Mouse (Mus musculus): ENCODE results near the gene G430095P16Rik. TPM values are rescaled to one million over a fixed set of nuclear protein-coding genes. Genes with fewer than 3 reads are reported as not detected.
A peak's percentile ranks its signal among the peaks of the same experiment; 100 is the strongest.

The G430095P16Rik gene
- total and polyA plus RNA-seq, 2 experiments from 2014 or later = 1.1 TPM; not detected in 1

- Histone ChIP-seq H3K27ac (peak overlapping the region; percentile 90), H3K9me3 (ENCODE audit: low read length) (no peaks in the 10 kb centered on the region), H3K27me3 (ENCODE audit: insufficient read depth, low read length) (no peaks in the 10 kb centered on the region), H3K4me3 (ENCODE audit: low read length) (peak overlapping the region; percentile 41), H3K36me3 (ENCODE audit: insufficient read depth, low read length) (no peaks in the 10 kb centered on the region), H3K4me1 (ENCODE audit: insufficient read depth, low read length) (peaks cover 7% of the 10 kb centered on the region), H3K9ac (replicated peaks; ENCODE audit: low read length) (peak overlapping the region; percentile 57), H3K4me2 (ENCODE audit: low read depth, low read length) (peak overlapping the region; percentile 50)
- ATAC-seq (no peak), DNase-seq (ENCODE audit: low spot score) (no peak)
- 9% methylated on average over 3 of the region's 3 CpGs for WGBS
- no peak for TF ChIP-seq CTCF (IDR thresholded peaks at IDR 0.05; ENCODE audit: low read depth)
Observed at GRCm38 (mm10) chr8:84772628-84773027, 49.8 kb downstream of the G430095P16Rik start.

- Histone ChIP-seq H3K36me3 (ENCODE audit: insufficient read depth, low read length) (no peaks in the 10 kb centered on the region), H3K27me3 (ENCODE audit: insufficient read depth, low read length) (no peaks in the 10 kb centered on the region; the same call in 1 of the 2 replicates), H3K4me2 (ENCODE audit: low read depth, low read length) (peak overlapping the region; percentile 50), H3K27ac (peak overlapping the region; percentile 90), H3K9ac (replicated peaks; ENCODE audit: low read length) (peak overlapping the region; percentile 57), H3K4me1 (ENCODE audit: insufficient read depth, low read length) (peaks cover 13% of the 10 kb centered on the region), H3K9me3 (ENCODE audit: low read length) (no peaks in the 10 kb centered on the region), H3K4me3 (ENCODE audit: low read length) (peak overlapping the region; percentile 41)
- no peak for TF ChIP-seq CTCF (IDR thresholded peaks at IDR 0.05; ENCODE audit: low read depth)
- DNase-seq (ENCODE audit: low spot score) (peak; percentile 47), ATAC-seq (no peak)
- WGBS = 3% methylated on average over 9 of the region's 9 CpGs
Observed at GRCm38 (mm10) chr8:84773304-84773703, 50.5 kb downstream of the G430095P16Rik start.

GRCm38 (mm10) chr8:84773833-84774232 is 51.0 kb downstream of the G430095P16Rik start:
- peaks cover 18% of the 10 kb centered on the region for H3K4me1 ChIP-seq (ENCODE audit: insufficient read depth, low read length)
- H3K27me3 ChIP-seq (ENCODE audit: insufficient read depth, low read length) = peaks cover 3% of the 10 kb centered on the region; the same call in 1 of the 2 replicates
- no peaks in the 10 kb centered on the region for H3K9me3 ChIP-seq (ENCODE audit: low read length)
- under 1% methylated on average over 18 of the region's 19 CpGs for WGBS
- peak overlapping the region; percentile 50 for H3K4me2 ChIP-seq (ENCODE audit: low read depth, low read length)
- peak overlapping the region; percentile 41 for H3K4me3 ChIP-seq (ENCODE audit: low read length)
- DNase-seq (ENCODE audit: low spot score) (peak; percentile 92), ATAC-seq (peak; percentile 94)
- no peak for TF ChIP-seq CTCF (IDR thresholded peaks at IDR 0.05; ENCODE audit: low read depth)
- peak overlapping the region; percentile 57 for H3K9ac ChIP-seq (replicated peaks; ENCODE audit: low read length)
- H3K36me3 ChIP-seq (ENCODE audit: insufficient read depth, low read length) = no peaks in the 10 kb centered on the region
- H3K27ac ChIP-seq = peak overlapping the region; percentile 90

GRCm38 (mm10) chr8:84774473-84774911 is 51.7 kb downstream of the G430095P16Rik start:
- Histone ChIP-seq H3K27ac (peak overlapping the region; percentile 90), H3K9ac (replicated peaks; ENCODE audit: low read length) (0 out of 2 replicates have a peak overlapping the region, but pooled peaks have one; percentile 19), H3K4me2 (ENCODE audit: low read depth, low read length) (peak overlapping the region; percentile 50), H3K4me3 (ENCODE audit: low read length) (no peak overlapping the region), H3K9me3 (ENCODE audit: low read length) (no peaks in the 10 kb centered on the region), H3K27me3 (ENCODE audit: insufficient read depth, low read length) (peaks cover 5% of the 10 kb centered on the region; the same call in 1 of the 2 replicates), H3K36me3 (ENCODE audit: insufficient read depth, low read length) (no peaks in the 10 kb centered on the region), H3K4me1 (ENCODE audit: insufficient read depth, low read length) (peaks cover 24% of the 10 kb centered on the region)
- peak; percentile 87 for DNase-seq (ENCODE audit: low spot score)
- WGBS = 2% methylated on average over 10 of the region's 10 CpGs
- no peak for TF ChIP-seq CTCF (IDR thresholded peaks at IDR 0.05; ENCODE audit: low read depth)
- peak; percentile 77 for ATAC-seq

- peak overlapping the region; percentile 50 for H3K4me2 ChIP-seq (ENCODE audit: low read depth, low read length)
- ATAC-seq = peak; percentile 15; the same call in 1 of the 2 replicates
- no peaks in the 10 kb centered on the region for H3K36me3 ChIP-seq (ENCODE audit: insufficient read depth, low read length)
- H3K27me3 ChIP-seq (ENCODE audit: insufficient read depth, low read length) = peaks cover 5% of the 10 kb centered on the region; the same call in 1 of the 2 replicates
- H3K4me3 ChIP-seq (ENCODE audit: low read length) = peak overlapping the region; percentile 4; the same call in 1 of the 2 replicates
- peak; percentile 29 for DNase-seq (ENCODE audit: low spot score)
- H3K9me3 ChIP-seq (ENCODE audit: low read length) = no peaks in the 10 kb centered on the region
- peaks cover 24% of the 10 kb centered on the region for H3K4me1 ChIP-seq (ENCODE audit: insufficient read depth, low read length)
- WGBS = 4% methylated on average over 13 of the region's 13 CpGs
- peak overlapping the region; percentile 90 for H3K27ac ChIP-seq
- peak overlapping the region; percentile 40 for H3K9ac ChIP-seq (replicated peaks; ENCODE audit: low read length)
- TF ChIP-seq CTCF (IDR thresholded peaks at IDR 0.05; ENCODE audit: low read depth) = no peak
Observed at GRCm38 (mm10) chr8:84775105-84775591, 52.3 kb downstream of the G430095P16Rik start.

GRCm38 (mm10) chr8:84775621-84776113 is 52.9 kb downstream of the G430095P16Rik start:
- Histone ChIP-seq H3K36me3 (ENCODE audit: insufficient read depth, low read length) (no peaks in the 10 kb centered on the region), H3K9ac (replicated peaks; ENCODE audit: low read length) (peak overlapping the region; percentile 40; the same call in 1 of the 2 replicates), H3K27me3 (ENCODE audit: insufficient read depth, low read length) (peaks cover 5% of the 10 kb centered on the region; the same call in 1 of the 2 replicates), H3K9me3 (ENCODE audit: low read length) (no peaks in the 10 kb centered on the region), H3K4me2 (ENCODE audit: low read depth, low read length) (peak overlapping the region; percentile 50), H3K4me1 (ENCODE audit: insufficient read depth, low read length) (peaks cover 24% of the 10 kb centered on the region), H3K4me3 (ENCODE audit: low read length) (0 out of 2 replicates have a peak overlapping the region, but pooled peaks have one; percentile 4), H3K27ac (peak overlapping the region; percentile 90)
- no peak for DNase-seq (ENCODE audit: low spot score)
- no peak for TF ChIP-seq CTCF (IDR thresholded peaks at IDR 0.05; ENCODE audit: low read depth)
- 11% methylated on average over 7 of the region's 7 CpGs for WGBS
- ATAC-seq = no peak

Other genes starting within 250 kb of the G430095P16Rik start
- 12.5 and 13.3 TPM in 2 replicates for gene Ier2, start 60.2 kb upstream of the G430095P16Rik start, total RNA-seq (2014; rRNA removed)
- gene Ier2, start 60.2 kb upstream of the G430095P16Rik start, polyA plus RNA-seq (2015; fragmentation: Nextera tagmentation; extraction: Ambion mirVana) = 20.9 TPM in 2 replicates
- 69.5 and 93.3 TPM in 2 replicates for gene Trmt1, start 36.7 kb upstream of the G430095P16Rik start, total RNA-seq (2014; rRNA removed)
- gene Trmt1, start 36.7 kb upstream of the G430095P16Rik start, polyA plus RNA-seq (2015; fragmentation: Nextera tagmentation; extraction: Ambion mirVana) = 71.2 and 79.2 TPM in 2 replicates
- gene Nacc1, start 35.1 kb upstream of the G430095P16Rik start, total RNA-seq (2014; rRNA removed) = 110 and 129 TPM in 2 replicates
- gene Nacc1, start 35.1 kb upstream of the G430095P16Rik start, polyA plus RNA-seq (2015; fragmentation: Nextera tagmentation; extraction: Ambion mirVana) = 13.8 and 14.9 TPM in 2 replicates
- 1.7 and 7.8 TPM in 2 replicates for gene Lyl1, start 21.6 kb upstream of the G430095P16Rik start, total RNA-seq (2014; rRNA removed)
- 2.0 and 2.3 TPM in 2 replicates for gene Lyl1, start 21.6 kb upstream of the G430095P16Rik start, polyA plus RNA-seq (2015; fragmentation: Nextera tagmentation; extraction: Ambion mirVana)
- 90.4 and 92.5 TPM in 2 replicates for gene Nfix, start 77.3 kb downstream of the G430095P16Rik start, total RNA-seq (2014; rRNA removed)
- 123 and 126 TPM in 2 replicates for gene Nfix, start 77.3 kb downstream of the G430095P16Rik start, polyA plus RNA-seq (2015; fragmentation: Nextera tagmentation; extraction: Ambion mirVana)
- gene Dand5, start 99.8 kb downstream of the G430095P16Rik start, total RNA-seq (2014; rRNA removed) = 6.6 and 7.2 TPM in 2 replicates
- gene Dand5, start 99.8 kb downstream of the G430095P16Rik start, polyA plus RNA-seq (2015; fragmentation: Nextera tagmentation; extraction: Ambion mirVana) = 12.3 and 12.5 TPM in 2 replicates
- 33.0 and 34.1 TPM in 2 replicates for gene Gadd45gip1, start 108.5 kb downstream of the G430095P16Rik start, total RNA-seq (2014; rRNA removed)
- 43.4 and 45.3 TPM in 2 replicates for gene Gadd45gip1, start 108.5 kb downstream of the G430095P16Rik start, polyA plus RNA-seq (2015; fragmentation: Nextera tagmentation; extraction: Ambion mirVana)
- 62.5 and 68.1 TPM in 2 replicates for gene Rad23a, start 117.7 kb downstream of the G430095P16Rik start, total RNA-seq (2014; rRNA removed)
- 90.6 and 98.0 TPM in 2 replicates for gene Rad23a, start 117.7 kb downstream of the G430095P16Rik start, polyA plus RNA-seq (2015; fragmentation: Nextera tagmentation; extraction: Ambion mirVana)
- gene Calr, start 123.9 kb downstream of the G430095P16Rik start, total RNA-seq (2014; rRNA removed) = 350 and 359 TPM in 2 replicates
- 418 and 457 TPM in 2 replicates for gene Calr, start 123.9 kb downstream of the G430095P16Rik start, polyA plus RNA-seq (2015; fragmentation: Nextera tagmentation; extraction: Ambion mirVana)
- gene Farsa, start 134.0 kb downstream of the G430095P16Rik start, total RNA-seq (2014; rRNA removed) = 77.5 and 86.1 TPM in 2 replicates
- gene Farsa, start 134.0 kb downstream of the G430095P16Rik start, polyA plus RNA-seq (2015; fragmentation: Nextera tagmentation; extraction: Ambion mirVana) = 87.4 and 89.8 TPM in 2 replicates
- gene Syce2, start 149.1 kb downstream of the G430095P16Rik start, total RNA-seq (2014; rRNA removed) = 11.8 and 14.0 TPM in 2 replicates
- 62.1 and 64.4 TPM in 2 replicates for gene Syce2, start 149.1 kb downstream of the G430095P16Rik start, polyA plus RNA-seq (2015; fragmentation: Nextera tagmentation; extraction: Ambion mirVana)
- gene Gcdh, start 170.9 kb downstream of the G430095P16Rik start, total RNA-seq (2014; rRNA removed) = 24.9 and 37.8 TPM in 2 replicates
- gene Gcdh, start 170.9 kb downstream of the G430095P16Rik start, polyA plus RNA-seq (2015; fragmentation: Nextera tagmentation; extraction: Ambion mirVana) = 36.5 and 41.3 TPM in 2 replicates
- 1.2 TPM in 1 of 2 replicates, not detected in the other for gene Klf1, start 178.9 kb downstream of the G430095P16Rik start, total RNA-seq (2014; rRNA removed)
- 0.34 and 0.98 TPM in 2 replicates for gene Klf1, start 178.9 kb downstream of the G430095P16Rik start, polyA plus RNA-seq (2015; fragmentation: Nextera tagmentation; extraction: Ambion mirVana)
- gene Dnase2a, start 185.6 kb downstream of the G430095P16Rik start, total RNA-seq (2014; rRNA removed) = 15.0 and 24.5 TPM in 2 replicates
- gene Dnase2a, start 185.6 kb downstream of the G430095P16Rik start, polyA plus RNA-seq (2015; fragmentation: Nextera tagmentation; extraction: Ambion mirVana) = 8.6 and 8.8 TPM in 2 replicates
- gene Mast1, start 214.4 kb downstream of the G430095P16Rik start, total RNA-seq (2014; rRNA removed) = 70.9 and 83.0 TPM in 2 replicates
- 61.9 and 69.5 TPM in 2 replicates for gene Mast1, start 214.4 kb downstream of the G430095P16Rik start, polyA plus RNA-seq (2015; fragmentation: Nextera tagmentation; extraction: Ambion mirVana)
- gene Rtbdn, start 224.0 kb downstream of the G430095P16Rik start, total RNA-seq (2014; rRNA removed) = 5.8 and 11.6 TPM in 2 replicates
- 3.5 and 4.1 TPM in 2 replicates for gene Rtbdn, start 224.0 kb downstream of the G430095P16Rik start, polyA plus RNA-seq (2015; fragmentation: Nextera tagmentation; extraction: Ambion mirVana)
- not detected in 2 replicates for gene Gm49661, start 246.4 kb downstream of the G430095P16Rik start, total RNA-seq (2014; rRNA removed)
- gene Gm49661, start 246.4 kb downstream of the G430095P16Rik start, polyA plus RNA-seq (2015; fragmentation: Nextera tagmentation; extraction: Ambion mirVana) = not detected in 2 replicates
- gene Prdx2, start 246.6 kb downstream of the G430095P16Rik start, total RNA-seq (2014; rRNA removed) = 688 and 763 TPM in 2 replicates
- gene Prdx2, start 246.6 kb downstream of the G430095P16Rik start, polyA plus RNA-seq (2015; fragmentation: Nextera tagmentation; extraction: Ambion mirVana) = 925 and 937 TPM in 2 replicates
- 37.3 and 45.9 TPM in 2 replicates for gene Rnaseh2a, start 246.8 kb downstream of the G430095P16Rik start, total RNA-seq (2014; rRNA removed)
- 59.0 and 59.7 TPM in 2 replicates for gene Rnaseh2a, start 246.8 kb downstream of the G430095P16Rik start, polyA plus RNA-seq (2015; fragmentation: Nextera tagmentation; extraction: Ambion mirVana)

All from hindbrain, postnatal 0 days (tissue).